Mouse (Mus musculus) right cerebral cortex, postnatal 4 days (tissue): ENCODE results near the gene Tex30.
"Not testable (repeated sequence)": the region's sequence is repeated elsewhere in the genome, so short reads cannot be mapped to it uniquely, and the experiment has no call there.

Experiments used
- DNase-seq: peaks from one replicate; pipeline ENCODE4 v3.0.0-alpha.2; 2022

The Tex30 gene

DNA sequence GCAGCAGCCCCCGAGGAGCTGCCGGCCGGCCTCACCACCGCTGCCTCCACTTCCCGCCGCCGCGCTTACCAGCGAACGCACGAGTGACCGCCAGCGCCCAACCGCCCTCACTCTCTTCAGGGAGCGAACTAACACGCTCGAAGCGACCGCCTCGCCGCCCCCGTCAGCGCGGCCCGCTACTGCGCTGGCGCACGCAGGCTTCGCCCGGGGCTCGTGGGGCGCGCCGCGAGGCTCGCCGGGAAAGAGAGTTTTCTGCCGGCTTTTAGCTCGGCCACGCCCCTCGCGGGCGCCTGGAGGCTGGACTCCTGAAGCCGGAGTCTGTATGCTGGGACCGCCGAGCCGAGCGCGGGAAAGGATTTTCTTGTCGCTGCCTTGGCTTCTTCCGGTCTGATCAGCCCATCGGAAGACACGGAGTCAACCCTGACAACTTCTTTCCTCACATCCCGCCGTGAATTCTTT lies at the start of gene Tex30:
Gene Tex30, minus strand, starts transcription at position 183 of the 459 bp plus-strand sequence.
- DNase-seq, result peak; percentile 90

DNA sequence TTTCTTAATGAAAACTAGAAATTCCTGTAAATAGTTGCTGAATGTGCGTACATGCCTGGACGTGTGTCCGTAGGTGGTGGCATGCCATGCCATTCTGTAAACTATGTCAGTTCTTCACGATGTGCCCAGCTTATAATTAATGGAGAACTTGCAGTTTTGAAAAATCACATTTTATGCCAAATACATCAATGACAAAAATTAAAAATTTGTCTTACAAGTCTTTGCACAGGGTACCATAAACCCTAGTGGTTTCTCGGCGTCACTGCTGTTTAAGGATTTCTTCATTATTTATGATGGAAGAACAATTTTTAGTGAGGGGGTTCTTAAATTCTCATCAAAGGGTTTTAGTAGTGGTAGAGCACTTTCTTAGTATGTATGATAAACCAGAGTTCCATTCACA lies 46.5 kb upstream of the Tex30 start:
- DNase-seq, result no peak

DNA sequence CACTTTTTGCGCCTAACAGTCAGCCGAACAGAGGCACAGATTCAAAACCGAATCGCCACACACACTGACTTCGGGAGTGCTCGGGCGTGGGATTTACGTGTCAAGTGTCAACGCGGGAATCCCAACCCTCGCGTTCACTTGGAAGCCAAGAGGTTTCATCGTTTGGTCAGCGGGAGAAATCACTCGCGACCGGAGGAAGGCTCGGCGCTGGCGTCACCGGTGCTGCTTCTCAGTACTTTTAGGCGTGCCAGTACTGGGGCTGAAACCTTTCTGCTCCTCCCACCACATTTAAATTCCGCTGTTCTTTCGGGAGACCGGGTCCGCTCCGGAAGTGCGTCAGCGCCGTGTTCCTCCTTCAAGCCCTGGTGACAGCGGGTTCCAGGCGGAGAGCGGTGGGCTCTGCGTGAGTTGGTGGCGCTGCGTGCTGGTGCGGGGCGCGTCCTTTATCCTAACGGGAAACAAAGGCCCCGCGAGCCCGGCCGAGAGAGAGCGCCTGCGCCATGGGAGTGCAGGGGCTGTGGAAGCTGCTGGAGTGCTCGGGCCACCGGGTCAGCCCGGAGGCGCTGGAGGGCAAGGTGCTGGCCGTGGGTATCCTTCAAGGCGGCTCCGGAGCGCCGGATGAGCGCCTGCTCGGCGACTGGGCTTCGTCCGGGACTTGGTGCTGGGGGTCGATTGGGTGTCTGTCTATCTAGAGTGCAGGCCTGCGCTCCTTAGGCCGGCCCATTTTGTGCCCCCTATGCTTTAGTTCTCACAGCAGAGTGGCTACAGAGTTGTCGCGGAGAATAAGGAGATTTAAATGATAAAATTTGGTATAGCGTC lies 45.5 kb upstream of the Tex30 start, which contains the start of gene Ercc5:
Gene Ercc5, plus strand, starts transcription at position 182 of the 819 bp plus-strand sequence.
- DNase-seq, result peak; percentile 82

DNA sequence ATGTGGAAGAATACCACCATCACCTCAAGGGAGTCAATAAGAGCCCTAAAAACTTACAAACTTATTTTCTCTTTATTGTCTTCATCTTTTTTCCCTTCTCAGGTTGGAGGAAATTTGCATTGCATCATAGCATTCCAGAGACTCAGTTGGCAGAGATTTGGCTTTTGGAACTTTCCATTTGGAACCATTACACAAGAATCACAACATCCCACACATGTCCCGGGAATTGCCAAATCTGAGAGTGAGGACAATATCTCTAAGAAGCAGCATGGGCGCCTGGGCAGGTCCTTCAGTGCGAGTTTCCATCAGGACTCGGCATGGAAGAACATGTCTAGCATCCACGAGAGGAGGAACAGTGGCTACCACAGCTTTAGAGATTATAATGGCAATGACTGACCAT lies 40.5 kb upstream of the Tex30 start:
- no peak for DNase-seq

DNA sequence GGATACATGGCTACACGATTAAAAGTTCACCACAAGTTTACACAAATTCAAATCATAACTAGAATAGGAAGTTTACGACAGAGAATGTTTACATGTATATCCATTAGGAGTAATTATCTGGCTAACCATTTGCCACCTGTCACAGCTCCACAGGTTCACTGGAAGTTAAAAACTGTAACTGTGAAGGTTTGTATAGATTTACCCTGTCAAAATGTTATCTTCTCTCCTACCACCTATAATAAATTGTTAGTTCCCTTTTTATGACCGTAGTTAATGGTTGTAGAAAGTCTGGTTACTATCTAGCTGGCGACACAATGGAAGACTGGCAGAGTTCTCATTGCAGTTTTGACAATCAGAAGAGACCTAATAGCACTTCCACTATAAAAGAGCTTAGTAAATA lies 38.0 kb upstream of the Tex30 start:
- no peak for DNase-seq

DNA sequence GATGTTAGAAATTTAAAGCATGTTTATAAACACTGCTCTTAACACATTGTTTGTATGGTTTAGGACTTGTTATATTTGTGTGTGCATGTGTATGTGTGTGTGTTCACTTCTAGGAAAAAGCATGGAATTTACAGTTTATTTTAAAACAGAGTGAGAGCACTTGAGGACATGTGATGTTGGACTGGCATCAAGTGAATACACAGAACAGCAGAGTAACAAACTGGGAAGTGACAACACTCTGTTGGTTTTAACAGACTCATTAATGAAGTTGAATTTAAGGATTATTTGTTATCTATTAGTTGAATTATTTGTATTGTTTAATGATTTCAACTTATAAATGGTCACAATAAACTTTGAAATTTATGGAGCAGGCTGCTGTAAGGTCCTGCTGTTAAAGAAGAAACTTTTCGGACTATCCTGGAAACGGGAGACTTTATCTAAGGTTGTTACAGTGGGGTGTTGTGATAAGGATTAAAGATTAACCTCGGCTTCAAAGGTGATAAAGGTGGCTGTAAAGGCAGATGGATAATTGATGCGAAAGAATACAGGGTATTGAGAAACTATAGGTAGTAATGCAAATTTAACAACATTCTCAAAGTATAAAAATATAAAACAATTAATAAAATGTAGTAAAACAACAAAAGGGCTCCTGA lies 27.8 kb upstream of the Tex30 start:
- DNase-seq, result no peak

DNA sequence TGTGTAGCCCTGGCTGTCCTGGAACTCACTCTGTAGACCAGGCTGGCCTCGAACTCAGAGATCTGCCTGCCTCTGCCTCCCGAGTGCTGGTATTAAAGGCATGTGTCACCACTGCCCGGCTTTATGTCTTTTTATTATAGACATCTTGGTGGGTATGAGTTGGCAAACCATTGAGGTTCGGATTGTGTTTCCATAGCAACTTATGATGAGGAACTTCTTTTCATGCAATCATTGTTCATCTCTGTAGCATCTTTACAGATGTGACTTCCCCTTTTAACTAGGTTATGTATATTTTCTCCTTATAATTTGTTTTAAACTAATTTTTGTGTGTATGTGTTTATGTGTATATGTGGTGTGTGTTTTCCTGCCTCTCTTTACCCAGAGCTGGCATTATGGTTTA lies 23.3 kb upstream of the Tex30 start:
- DNase-seq, result no peak

DNA sequence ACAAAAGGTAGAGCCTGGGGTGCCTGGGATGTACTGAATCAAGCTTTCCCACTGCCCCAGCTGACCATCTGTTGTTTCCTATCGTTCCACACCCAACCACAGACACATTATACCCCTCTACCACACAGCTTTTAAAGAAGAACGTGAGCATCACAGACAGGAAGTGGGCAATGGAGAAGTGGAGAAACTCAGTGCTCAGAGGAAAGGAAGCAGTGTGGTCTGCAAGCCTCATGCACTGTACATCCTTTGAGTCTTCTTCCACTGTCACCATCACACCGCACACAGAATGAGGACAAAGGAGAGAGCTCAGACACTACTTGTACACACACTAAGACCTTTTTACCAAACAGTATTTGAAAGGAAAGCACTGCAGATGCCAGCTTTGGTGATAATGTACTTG lies 20.0 kb upstream of the Tex30 start:
- no peak for DNase-seq

DNA sequence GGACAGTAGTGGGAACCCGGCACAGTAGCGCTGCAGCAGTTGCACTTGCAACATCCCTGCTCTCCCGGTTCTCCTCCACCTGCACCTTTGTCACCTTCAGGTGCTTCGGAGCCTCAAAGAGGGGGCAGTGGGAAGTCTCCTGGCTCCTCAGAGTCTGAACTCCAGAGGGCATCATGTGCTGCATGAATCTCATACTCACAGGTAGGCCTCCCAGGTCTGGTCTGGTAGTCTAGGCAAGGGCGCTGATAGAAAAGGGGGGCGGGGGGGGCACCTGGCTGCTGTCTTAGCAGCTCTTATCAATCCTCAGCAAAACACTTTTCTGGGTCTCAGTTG lies 17.8 kb upstream of the Tex30 start:
- DNase-seq, result no peak

DNA sequence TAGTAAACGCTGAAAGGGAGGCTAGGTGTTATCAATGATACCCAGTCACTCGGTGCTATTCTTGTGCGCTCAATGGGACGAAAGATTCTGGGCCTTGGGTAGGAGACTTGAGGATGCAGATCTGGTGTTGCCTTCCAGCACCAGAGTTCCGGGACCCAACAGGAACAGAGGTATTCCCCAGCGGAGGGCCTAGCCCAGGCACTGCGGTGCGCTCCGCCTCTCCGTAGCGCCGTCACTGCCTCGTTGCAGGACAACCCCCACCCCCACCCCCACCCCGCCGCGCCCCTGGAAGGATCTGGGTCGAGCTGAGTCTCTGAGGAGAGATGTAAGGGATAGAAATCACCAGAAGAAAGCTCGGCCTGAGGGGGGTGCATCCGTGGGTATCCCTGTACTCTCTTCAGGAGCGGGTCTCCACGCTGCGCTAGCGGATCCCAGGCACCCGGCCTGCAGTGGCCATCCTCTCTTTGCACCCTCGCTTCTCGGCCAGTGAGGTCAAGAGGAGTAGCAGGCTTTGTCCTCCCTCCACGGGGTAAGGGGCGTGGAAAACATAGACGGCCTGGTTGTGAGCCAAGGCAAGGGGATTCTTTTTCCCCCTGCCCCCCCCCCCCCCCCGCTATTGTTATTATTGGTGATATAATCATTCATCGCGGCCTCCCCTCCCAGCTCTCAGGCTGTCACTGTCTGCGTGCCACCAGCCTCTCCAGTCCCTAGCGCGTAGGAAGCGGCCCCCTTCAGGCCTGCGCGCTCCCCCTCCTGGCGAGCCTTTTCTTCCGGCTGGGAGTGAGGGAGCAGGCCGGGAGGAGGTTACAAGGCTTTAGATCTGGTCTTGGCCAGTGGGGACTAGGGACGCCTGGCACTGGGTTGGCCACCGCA lies 17.2 kb upstream of the Tex30 start:
- DNase-seq, result peak; percentile 79

DNA sequence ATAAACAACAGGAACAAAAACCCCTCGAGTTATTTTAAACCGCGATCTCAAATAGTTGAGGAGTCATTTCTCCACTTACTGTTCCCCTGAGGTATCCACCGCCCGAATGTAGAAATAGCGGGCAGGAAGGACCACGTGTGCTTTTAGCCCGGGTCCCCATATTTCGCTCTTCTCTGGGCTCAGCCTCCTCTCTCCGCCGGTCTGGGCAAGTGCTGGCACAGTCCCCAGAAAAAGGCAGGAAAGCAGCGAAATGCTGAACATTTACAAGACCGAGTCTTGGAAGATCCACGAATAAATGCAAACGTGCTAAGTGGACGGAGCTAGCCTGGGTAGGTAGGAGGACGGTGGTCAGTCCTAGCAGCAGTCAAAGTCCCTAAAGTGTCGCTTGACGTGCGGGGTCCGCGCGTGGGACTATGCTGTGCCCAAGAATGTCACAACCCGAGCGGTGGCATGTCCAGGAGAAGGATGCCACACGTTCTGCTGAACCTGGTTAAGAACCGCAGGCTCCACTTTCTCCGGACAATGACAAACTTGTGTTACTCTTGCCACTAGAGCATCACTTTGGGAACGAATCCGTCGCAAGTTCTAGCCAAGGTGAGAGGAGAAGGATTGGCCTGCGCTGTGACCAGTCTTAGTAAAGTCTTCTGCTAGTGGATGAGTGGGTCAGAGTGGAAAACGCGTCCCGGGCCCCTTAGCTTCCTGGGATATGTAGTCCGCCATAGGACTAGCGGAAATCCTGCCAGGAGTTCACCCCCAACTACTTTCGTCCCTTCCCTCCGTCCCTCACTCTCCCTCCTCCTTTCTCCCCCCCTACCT lies 16.2 kb upstream of the Tex30 start, which contains the start of the genes Kdelc1 and Bivm:
Gene Kdelc1, minus strand, starts transcription at position 570 of the 816 bp plus-strand sequence.
Gene Bivm, plus strand, starts transcription at position 719 of the 816 bp plus-strand sequence.
- peak; percentile 77 for DNase-seq

DNA sequence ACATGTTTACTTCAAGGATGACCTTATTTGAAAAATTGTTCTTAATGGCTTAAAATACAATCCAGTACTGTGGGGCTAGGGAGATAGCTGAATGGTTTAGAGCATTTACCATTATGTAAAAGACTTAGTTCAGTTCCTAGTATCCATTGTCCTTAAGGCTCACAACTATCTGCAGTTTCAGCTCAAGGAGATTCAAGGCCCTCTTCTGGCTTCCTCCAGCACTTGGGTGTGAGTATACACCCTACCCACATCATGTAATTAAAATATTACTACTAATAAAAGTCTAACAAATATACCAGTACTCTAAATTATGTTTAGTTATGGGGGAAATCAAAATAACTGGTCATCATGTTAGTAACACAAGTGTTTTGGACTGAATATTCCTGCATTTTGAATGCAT lies 15.3 kb upstream of the Tex30 start:
- DNase-seq, result no peak

DNA sequence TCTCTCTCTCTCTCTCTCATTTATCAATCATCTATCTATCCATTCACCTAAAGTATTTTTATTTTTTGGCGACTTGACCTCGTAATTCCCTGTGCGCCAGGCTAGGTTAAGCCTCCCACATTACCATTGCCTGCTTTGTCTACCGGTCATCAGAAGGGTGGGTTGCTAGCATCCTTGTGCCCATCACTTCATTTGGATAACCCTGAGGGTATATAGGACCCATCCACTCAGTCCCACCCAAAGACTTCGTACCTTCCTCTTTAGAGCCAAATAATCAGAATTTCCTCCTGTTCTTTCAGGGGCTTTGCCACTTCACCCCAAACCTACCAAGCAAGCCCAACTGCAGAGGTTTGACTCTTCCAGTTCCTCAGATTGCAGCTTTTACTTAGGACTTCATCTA lies 698 bp upstream of the Tex30 start:
- no peak for DNase-seq

DNA sequence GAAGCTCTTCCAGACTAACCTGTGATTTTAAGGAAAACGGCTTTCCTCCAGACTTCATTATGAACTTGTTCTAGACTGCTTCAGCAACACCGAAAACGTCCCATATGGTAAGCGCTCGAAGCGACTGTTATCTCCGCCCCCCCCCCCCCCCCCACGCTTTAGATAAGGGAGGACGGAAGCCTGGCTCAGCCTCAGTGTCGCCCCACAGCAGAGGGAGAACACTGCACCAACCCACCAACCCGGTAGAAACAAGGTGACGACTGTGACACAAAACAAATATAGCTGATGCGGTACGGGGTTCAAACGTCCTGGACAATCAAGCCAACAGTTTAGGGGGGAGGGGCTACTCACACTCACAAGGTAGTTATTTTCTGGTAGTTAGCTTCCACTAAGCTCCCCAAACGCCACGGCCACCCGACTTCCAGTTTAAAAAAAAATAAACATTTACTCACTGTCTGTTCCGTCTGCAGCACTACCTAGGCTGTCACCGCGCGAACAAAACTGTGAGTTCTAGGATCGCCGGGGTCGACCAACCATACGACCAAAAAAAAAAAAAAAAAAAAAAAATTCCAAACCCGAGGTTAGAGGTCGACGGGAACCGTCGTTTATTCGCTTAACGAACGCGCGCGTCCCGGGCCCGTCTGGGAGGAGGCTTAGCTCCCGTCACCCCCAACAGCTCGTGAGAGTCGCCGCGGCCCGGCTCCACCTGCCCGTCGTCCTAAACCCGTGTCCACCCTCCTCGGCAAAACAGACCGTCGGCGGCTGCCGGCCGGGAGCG lies 604 bp downstream of the Tex30 start:
- peak; percentile 6 for DNase-seq

DNA sequence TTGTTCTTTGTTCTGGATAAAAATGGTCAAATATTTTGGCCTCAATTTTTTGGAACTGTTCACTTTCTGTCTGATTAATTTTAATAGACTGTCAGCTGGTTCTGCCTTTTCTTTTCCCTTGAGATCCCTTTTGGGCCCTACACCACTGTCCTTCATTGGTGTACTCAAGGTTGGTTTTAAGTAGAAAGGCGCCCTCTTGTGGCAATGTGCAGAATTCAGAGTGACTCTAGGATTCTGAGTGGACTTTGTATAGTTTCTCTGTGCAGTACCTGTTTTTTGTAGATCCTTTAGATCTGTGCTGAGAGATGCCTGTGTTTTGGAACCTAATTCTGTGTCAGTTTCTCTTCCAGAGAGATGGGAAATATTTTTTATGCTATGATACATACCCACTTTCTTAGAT lies 37.6 kb downstream of the Tex30 start:
- peak; percentile 43 for DNase-seq

DNA sequence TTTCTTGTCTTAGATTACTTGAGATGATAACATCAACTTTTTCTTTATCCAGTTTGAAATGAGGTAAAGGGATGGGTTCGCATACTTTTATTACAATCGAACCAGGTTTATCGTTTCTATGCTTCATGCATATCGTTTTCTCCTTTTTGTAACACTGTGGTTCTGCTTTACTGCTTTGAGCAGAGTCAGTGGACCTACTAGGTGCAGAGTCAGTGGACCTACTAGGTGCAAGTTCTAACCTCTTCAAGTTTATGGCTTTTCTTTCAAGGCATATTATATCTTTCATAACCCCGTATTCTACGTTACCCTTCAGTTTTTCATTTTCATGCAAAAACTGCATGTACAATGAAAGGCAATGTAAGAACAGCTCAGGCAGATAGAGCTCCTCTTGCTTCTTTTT lies 38.8 kb downstream of the Tex30 start:
- DNase-seq, result no peak

DNA sequence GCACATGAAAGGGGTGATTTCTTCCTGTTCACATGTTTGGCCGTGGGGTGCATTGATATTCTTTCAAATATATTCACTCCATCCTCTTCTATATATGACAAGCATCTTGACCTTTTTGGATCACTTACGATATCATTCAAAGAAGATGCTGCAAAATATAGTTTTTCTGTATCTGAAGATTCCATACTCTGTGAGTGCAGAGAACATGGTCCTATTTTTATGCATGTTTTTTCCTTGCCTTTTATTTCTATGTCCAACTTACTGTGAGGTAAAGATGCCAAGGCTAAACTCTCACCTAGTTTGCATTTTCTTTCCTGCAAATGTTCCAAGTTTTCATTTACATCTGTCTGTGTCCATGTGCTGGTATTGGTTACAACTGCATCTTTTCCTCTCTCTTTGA lies 40.4 kb downstream of the Tex30 start, which contains the start of gene Gm8251:
Gene Gm8251, minus strand, starts transcription at position 101 of the 400 bp plus-strand sequence.
- no peak for DNase-seq

DNA sequence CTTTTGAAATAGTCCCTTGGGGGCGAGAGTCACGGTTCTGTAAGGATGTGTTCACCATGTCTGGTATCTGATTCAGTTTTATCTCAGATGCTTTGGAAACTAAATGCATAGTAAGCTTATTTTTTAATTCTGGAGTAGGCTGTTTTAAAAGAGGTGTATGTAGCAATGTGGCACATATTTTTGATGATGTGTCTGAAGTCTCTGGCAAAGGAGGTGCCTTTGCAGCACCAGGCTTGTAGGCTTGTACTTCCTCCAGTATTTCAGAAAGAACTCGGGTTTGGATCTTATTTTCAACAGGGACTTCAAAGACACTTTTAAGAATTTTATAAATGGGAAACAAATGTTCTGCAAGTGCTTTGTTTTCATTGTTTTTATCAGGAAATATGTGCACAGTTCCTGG lies 44.4 kb downstream of the Tex30 start:
- no peak for DNase-seq

DNA sequence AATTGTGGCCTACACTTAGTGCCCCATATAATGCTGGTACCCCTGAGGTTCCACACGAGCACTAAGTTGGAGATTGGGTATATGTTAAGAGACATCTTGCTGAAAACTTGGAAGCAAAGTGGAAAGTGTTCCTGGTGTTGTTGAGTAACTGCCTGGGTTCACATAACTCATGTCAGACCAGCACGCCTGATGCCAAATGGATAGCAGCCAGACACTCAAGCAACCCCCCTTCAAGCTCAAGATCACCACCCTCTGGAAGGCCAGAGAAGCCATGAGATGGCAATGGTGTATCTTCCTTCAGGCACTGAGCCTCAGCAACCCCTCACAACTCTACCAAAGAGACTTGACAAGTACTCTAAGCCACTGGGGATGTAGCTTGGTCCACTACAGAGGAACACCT lies 55.7 kb downstream of the Tex30 start:
- DNase-seq, result no peak

DNA sequence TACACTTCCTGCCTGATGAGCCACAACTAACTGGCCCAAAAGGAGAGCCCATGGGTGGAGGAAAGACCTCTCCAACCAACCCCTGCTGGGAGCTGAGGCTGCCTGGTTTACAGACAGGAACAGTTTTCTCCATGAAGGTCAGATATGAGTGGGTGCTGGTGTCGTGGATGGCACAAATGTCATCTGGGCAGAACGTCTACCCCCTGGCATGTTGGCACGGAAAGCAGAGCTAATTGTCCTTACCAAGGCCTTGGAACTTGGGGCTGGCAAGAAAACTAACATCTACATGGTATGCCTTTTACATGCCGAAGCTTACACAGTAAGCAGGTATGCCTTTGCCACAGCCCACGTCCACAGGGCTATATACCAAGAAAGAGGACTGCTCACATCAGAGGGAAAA lies 56.6 kb downstream of the Tex30 start:
- DNase-seq, result not testable (repeated sequence)

DNA sequence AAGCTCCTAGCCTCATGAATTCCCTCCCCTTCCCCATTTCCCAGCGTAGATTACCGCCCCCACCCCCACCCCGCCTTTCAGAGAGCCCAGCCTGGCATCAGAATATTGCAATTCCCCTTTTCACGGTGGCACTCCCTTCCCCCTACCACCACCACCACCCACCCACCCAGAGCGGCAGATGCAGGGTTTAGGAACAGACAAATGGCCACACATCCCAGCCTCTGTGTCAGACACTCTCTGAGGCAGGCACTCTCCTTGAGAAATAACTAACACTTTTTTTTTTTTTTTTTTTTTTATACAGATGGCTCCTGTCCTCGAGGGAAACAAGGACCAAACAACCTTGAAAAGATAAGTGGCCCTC lies 59.7 kb downstream of the Tex30 start:
- DNase-seq, result peak; percentile 5
